Mouse (Mus musculus) heart, postnatal 14 days (tissue): ENCODE measurements at regions not wholly inside any gene's neighbourhood (a gene's known extent, or its start where the extent isn't known, plus 50 kb on each side); places are given as distances from the start of the nearest gene placed in this dataset.

Source experiments
- DNase-seq, 2 experiments: peaks; one replicate each; pipeline ENCODE4 v3.0.0; 2021 to 2022
- intact Hi-C: fragments of 180-260 bp; cut with DNase I; formaldehyde crosslinking; loops from one replicate; pipeline ENCODE4 v1.15.1; 2025

- no peak for DNase-seq
- intact Hi-C loops, result no loop called here
Observed at GRCm38 (mm10) chr4:99491536-99492514, 164.3 kb upstream of the Foxd3 start.

GRCm38 (mm10) chr4:99503221-99503744, 152.8 kb upstream of the Foxd3 start:
- intact Hi-C loops, result no loop called here
- no peak for DNase-seq

- no peak for DNase-seq
- intact Hi-C loops, result no loop called here
Observed at GRCm38 (mm10) chr4:99511993-99512392, 144.1 kb upstream of the Foxd3 start.

GRCm38 (mm10) chr4:99516883-99517282, 139.2 kb upstream of the Foxd3 start:
- intact Hi-C loops, result no loop called here
- no peak for DNase-seq

GRCm38 (mm10) chr4:99527441-99527840, 128.7 kb upstream of the Foxd3 start:
- intact Hi-C loops, result no loop called here
- no peak for DNase-seq

DNA sequence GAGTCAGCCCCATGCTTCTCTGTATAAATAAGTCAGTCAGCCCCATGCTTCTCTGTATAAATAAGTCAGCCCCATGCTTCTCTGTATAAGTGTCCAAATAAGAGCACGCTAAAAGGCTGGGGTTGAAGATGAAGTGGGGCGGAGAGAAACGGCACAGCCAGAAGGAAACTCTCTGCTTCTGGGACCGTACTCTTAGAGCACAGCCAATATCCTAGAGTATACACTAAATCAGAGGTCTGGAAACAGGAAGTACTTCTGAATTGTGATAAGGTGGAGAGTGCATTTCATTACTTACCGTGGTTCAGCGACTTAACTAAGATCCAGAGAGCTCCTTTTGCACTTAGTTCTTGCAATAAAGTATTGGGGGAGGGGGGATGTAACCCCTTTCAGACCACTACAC, 112.1 kb upstream of the Foxd3 start:
- intact Hi-C loops, result no loop called here
- no peak for DNase-seq

DNA sequence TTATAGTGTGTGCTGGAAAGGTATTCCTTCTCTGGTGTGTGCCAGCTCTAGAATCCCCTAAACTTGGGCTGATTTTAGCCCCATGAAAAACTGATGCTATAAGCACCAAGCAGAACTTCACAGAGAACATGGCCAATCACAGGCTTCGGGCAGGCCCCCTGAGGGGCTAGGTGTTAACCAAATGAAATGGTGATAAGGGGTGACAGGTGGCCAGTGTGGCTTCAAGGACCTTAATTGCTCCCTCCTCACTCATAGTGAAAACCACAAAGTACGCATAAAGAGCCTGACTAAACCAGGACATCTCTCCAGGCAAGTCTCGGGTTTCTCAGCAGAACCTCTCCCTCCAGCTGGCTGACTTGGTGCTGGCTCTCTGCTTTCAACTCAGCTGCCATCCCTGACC, 110.4 kb upstream of the Foxd3 start:
- intact Hi-C loops, result no loop called here
- no peak for DNase-seq

DNA sequence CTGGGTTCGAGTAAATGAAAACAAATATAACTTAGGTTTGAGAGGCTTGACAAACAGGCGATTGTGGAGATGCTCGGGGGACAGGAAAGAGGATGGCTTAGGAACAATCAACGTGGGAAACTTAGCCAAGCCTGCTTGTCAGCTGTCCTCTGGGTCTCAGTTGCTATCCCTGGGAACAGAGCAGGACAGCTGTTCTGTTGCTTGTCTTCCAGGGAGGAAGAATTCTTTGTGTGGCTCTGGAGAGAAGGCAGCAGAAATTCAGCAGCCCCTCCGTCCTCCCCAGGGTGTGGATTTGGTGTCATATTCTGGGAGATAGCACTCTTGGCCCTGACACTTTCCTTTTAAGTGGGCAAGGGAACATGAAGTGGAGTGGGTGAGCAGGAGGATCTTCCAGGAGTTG, 98.1 kb upstream of the Foxd3 start:
- intact Hi-C loops, result no loop called here
- peak in 1 of 2 experiments; percentile 7 for DNase-seq

GRCm38 (mm10) chr4:99560604-99561003, 95.5 kb upstream of the Foxd3 start:
- DNase-seq, result no peak
- intact Hi-C loops, result no loop called here

DNA sequence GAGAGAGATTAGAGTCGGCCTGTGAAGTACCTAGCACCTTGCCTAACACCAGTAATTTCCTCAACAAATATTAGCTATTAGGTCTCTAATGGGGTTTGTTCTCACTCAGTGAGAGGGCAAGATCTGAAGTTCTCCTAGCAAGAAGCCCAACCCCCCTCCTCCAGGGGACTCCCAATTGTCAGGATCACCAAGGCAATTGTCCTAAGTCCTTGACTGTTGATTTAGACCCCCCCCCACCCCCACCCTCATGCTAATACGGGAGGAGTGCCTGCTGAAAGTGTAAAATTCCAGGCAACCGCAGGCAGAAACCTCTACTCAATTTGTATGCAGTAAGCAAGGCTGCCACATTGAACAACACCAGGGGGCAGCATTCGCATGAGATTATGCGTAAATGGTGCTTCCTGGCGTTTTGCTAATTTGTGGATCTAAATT, 94.6 kb upstream of the Foxd3 start:
- peak in 1 of 2 experiments; percentile 13 for DNase-seq
- intact Hi-C loops, result no loop called here

- no peak for DNase-seq
- intact Hi-C loops, result no loop called here
Observed at GRCm38 (mm10) chr4:99565401-99565800, 90.7 kb upstream of the Foxd3 start.

DNA sequence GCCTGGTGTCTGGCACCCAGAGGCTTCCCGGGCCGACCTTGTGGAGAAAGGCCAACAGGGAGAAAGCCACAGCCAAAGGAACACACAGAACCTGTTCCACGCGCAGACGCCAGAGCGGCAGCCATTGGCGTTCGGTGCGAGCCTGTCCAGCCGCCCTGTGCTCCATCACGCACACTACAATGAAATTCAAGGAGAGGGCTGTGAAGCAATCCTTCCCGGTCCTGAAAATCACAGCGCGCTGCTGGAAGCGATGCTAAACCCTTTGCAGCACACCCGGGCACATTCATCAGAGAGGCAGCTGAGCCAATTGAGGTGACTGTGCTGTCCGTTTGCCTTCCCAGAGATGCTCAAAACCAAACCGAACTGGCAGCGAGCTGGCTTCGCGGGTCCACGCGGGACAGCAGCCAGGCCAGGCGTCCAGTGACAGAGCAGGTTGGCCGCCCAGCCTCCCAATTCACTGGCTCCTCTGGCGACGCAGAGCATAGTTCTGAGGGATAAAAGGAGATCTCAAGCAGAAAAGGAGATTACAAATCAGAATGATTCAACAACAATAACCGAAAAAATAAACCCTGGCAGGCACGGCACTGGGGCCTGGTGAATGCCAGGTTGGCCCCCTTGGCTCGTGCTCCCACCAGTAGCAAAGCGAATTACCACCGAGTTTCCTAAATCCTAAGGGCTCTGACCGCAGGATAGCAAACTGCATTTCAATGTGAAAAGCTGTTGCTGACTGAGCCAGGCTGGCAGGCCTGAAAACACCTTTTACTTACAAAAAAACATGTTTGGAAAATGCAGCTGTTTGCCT, 83.1 kb upstream of the Foxd3 start:
- DNase-seq, result peak; percentile 5 to 18
- intact Hi-C loops, result no loop called here

DNA sequence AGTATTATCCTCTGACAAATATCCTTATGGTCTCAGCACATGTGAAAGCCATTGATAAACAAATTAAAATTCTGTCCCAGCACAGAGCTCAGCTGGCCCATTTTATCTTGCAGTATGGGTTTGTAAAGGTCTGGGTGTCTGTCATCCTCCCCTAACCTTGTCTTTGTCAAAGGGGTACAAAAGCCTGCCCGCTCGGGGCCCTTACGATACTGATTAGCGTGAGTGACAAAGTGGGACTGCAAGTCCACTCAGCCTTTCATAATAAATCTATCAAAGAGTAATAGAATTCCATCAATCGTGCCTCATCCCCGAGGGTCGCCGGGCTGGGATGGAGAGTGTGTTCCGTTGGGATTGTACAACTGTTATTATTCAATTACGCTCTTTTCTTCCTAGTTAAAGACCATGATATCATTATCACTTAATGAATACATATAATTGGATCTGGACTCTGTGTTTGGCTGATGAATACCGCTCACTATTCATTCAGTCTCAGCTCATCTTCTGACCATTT, 82.0 kb upstream of the Foxd3 start:
- no peak for DNase-seq
- intact Hi-C loops, result no loop called here

- DNase-seq, result no peak
- intact Hi-C loops, result no loop called here
Observed at GRCm38 (mm10) chr4:99574984-99575383, 81.1 kb upstream of the Foxd3 start.

GRCm38 (mm10) chr4:99597781-99598180, 58.3 kb upstream of the Foxd3 start:
- DNase-seq, result no peak
- intact Hi-C loops, result no loop called here

GRCm38 (mm10) chr4:99600741-99601140, 55.4 kb upstream of the Foxd3 start:
- no peak for DNase-seq
- intact Hi-C loops, result no loop called here

- no peak for DNase-seq
- intact Hi-C loops, result no loop called here
Observed at GRCm38 (mm10) chr4:99601463-99601862, 54.6 kb upstream of the Foxd3 start.
